Mouse (Mus musculus) CH12.LX (cell line): ENCODE measurements around the gene Scamp5.

Experiments
- CHD2 ChIP-seq: IDR thresholded peaks from 2 replicates; pipeline ENCODE4 v1.6.1; 2011; ENCODE audit warnings: low read length, improper control_type of control experiment
- CTCF ChIP-seq, 2 experiments: IDR thresholded peaks in 1 of 2; conservative IDR thresholded peaks in 1 of 2; 2 replicates each; pipeline ENCODE4 v1.5.1; 2011 to 2012; ENCODE audit warnings: low read depth in 2 of 2, low read length in 2 of 2, improper control_type of control experiment in 1 of 2, inconsistent platforms in 1 of 2, mild to moderate bottlenecking in 1 of 2, moderate library complexity in 1 of 2
- EP300 ChIP-seq: IDR thresholded peaks from 2 replicates; pipeline ENCODE4 v1.6.1; 2011; ENCODE audit warnings: low read length, improper control_type of control experiment
- MAX ChIP-seq: IDR thresholded peaks from 2 replicates; pipeline ENCODE4 v1.6.1; 2011; ENCODE audit warnings: low read length, improper control_type of control experiment
- MAZ ChIP-seq: IDR thresholded peaks from 2 replicates; pipeline ENCODE4 v1.6.1; 2012; ENCODE audit warnings: low read depth, mild to moderate bottlenecking, inconsistent platforms, low read length, improper control_type of control experiment, moderate library complexity
- PAX5 ChIP-seq: IDR thresholded peaks from 2 replicates; pipeline ENCODE4 v1.6.1; 2012; ENCODE audit warnings: low read length, inconsistent platforms, mixed read lengths
- POLR2A ChIP-seq: IDR thresholded peaks from 2 replicates; pipeline ENCODE4 v1.6.1; 2011; ENCODE audit warnings: low read depth, mild to moderate bottlenecking, improper control_type of control experiment, low read length
- POLR2AphosphoS2 ChIP-seq: IDR thresholded peaks from 2 replicates; pipeline ENCODE4 v1.6.1; 2011; ENCODE audit warnings: low read depth, low read length, improper control_type of control experiment
- RAD21 ChIP-seq: IDR thresholded peaks from 2 replicates; pipeline ENCODE4 v1.6.1; 2011; ENCODE audit warnings: low read depth, mild to moderate bottlenecking, low read length, improper control_type of control experiment, moderate library complexity

DNA sequence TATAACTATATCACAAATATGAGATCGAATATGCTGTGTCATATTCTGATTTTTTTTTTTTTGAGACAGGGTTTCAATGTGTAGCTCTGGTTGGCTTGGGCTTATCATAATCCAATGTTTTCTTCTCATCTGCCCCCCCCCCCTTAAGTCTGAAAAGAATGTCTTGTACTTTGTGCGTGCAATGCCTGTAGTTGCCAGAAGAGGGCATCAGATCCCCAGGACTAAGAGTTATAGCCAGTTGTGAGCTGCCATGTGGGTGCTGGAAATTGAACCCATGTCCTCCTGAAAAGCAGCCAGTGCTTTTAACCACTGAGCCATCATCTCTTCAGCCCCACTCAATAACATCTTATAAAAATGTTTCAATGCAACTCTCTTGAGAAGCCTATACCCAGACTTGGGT lies 8.2 kb downstream of the Scamp5 start:
- TF ChIP-seq CHD2 (no peak), POLR2AphosphoS2 (no peak), EP300 (no peak), CTCF (conservative IDR thresholded peaks at IDR 0.05 in 1 of 2, IDR thresholded peaks at IDR 0.05 in 1 of 2; ENCODE audit: low read depth in 2 of 2, low read length in 2 of 2) (peak; percentile 29 to 31; a peak in 2 of 4 replicates), POLR2A (no peak), PAX5 (no peak), MAZ (no peak), MAX (no peak), RAD21 (no peak; the same call in 1 of the 2 replicates)
